Mouse (Mus musculus) hindbrain, embryonic 14.5 days (tissue): ENCODE measurements around the gene Ndufv3. TPM values are rescaled to one million over a fixed set of nuclear protein-coding genes. Genes with fewer than 3 reads are reported as not detected.
A peak's percentile ranks its signal among the peaks of the same experiment; 100 is the strongest.
"Not testable (repeated sequence)": the region's sequence is repeated elsewhere in the genome, so short reads cannot be mapped to it uniquely, and the experiment has no call there.

ENCODE experiments used
- ATAC-seq: fragments of 200-750 bp; cut with Nextera tagmentation; 2 replicates; pipeline ENCODE4 v1.8.0; 2017; ENCODE audit warnings: moderate number of reproducible peaks, mild to moderate bottlenecking, moderate TSS enrichment, moderate library complexity; ENCODE audit not compliant: low FRiP score
- DNase-seq: peaks from one replicate; pipeline ENCODE4 v3.0.0-alpha.2; 2015; ENCODE audit warnings: low spot score
- H3K27ac ChIP-seq: fragments of 300-500 bp; sonication (generic); 2 replicates; pipeline ENCODE4 v1.5.1; 2014; ENCODE audit warnings: mild to moderate bottlenecking, moderate library complexity
- H3K27me3 ChIP-seq: fragments of 300-500 bp; sonication (generic); 2 replicates; pipeline ENCODE4 v1.6.1; 2014; ENCODE audit warnings: mild to moderate bottlenecking, low read length, mixed read lengths; ENCODE audit not compliant: control insufficient read depth, insufficient read depth
- H3K36me3 ChIP-seq: fragments of 300-500 bp; sonication (generic); replicated peaks from 2 replicates; pipeline ENCODE4 v1.6.1; 2014; ENCODE audit not compliant: control insufficient read depth, insufficient read depth
- H3K4me1 ChIP-seq: fragments of 300-500 bp; sonication (generic); replicated peaks from 2 replicates; pipeline ENCODE4 v1.6.1; 2014; ENCODE audit warnings: antibody characterized with exemption, low read length, mixed read lengths; ENCODE audit not compliant: control insufficient read depth, insufficient read depth
- H3K4me2 ChIP-seq: fragments of 300-500 bp; sonication (generic); replicated peaks from 2 replicates; pipeline ENCODE4 v1.6.1; 2014; ENCODE audit warnings: mild to moderate bottlenecking, moderate library complexity
- H3K4me3 ChIP-seq: fragments of 300-500 bp; sonication (generic); replicated peaks from 2 replicates; pipeline ENCODE4 v1.5.1; 2014; ENCODE audit warnings: mild to moderate bottlenecking, low read length
- H3K9ac ChIP-seq: fragments of 300-500 bp; sonication (generic); 2 replicates; pipeline ENCODE4 v1.6.1; 2014
- H3K9me3 ChIP-seq: fragments of 300-500 bp; sonication (generic); 2 replicates; pipeline ENCODE4 v1.6.1; 2016; ENCODE audit warnings: low read length; ENCODE audit not compliant: control insufficient read depth
- WGBS: fragments of 180-500 bp; shearing (Covaris S2); extraction: QIAGEN DNeasy Blood & Tissue Kit; methylation state at CpG from one replicate; pipeline ENCODE4 v1.1.7; 2014; 5-methylcytosine and 5-hydroxymethylcytosine counted together
- polyA plus RNA-seq: library from polyadenylated mRNA; unstranded; fragments of >200 nt; fragmentation: Nextera tagmentation; extraction: Ambion mirVana; gene quantifications from 2 replicates; pipeline ENCODE4 v1.2.1, GENCODE M21; 2014

Ndufv3 gene
- polyA plus RNA-seq, 1 experiment from 2014 or later = 514 TPM

DNA sequence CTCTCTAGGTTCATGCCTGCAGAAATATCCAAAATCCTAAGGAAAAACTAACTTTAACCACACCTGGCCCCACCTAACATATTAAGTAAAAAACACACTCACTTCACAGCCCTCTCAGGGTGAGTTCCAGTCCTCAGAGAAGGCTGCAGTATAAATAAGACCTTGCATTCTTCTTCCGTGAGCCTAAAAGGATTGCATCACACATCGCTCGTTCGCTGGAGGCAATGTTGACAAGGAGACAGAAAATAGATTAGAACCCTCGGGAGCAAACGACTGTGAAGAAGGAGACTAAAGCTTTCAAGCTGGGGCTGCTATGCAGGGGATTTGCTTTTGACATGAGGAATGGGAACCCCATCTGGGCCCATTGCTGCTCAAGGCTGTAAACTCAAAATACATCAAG lies 23.7 kb downstream of the Ndufv3 start:
- no peaks in the 10 kb centered on the region for H3K9me3 ChIP-seq
- DNase-seq (no peak), ATAC-seq (no peak)
- 0 out of 2 replicates have a peak, but pooled peaks cover 4% of the 10 kb centered on the region for H3K4me1 ChIP-seq
- 15% methylated on average over 6 of the region's 6 CpGs for WGBS
- 0 out of 2 replicates have a peak overlapping the region, but pooled peaks have one; percentile 16 for H3K27ac ChIP-seq
- H3K4me2 ChIP-seq = no peak overlapping the region
- H3K36me3 ChIP-seq = no peaks in the 10 kb centered on the region
- no peak overlapping the region for H3K4me3 ChIP-seq
- H3K27me3 ChIP-seq = no peaks in the 10 kb centered on the region
- no peak overlapping the region for H3K9ac ChIP-seq

DNA sequence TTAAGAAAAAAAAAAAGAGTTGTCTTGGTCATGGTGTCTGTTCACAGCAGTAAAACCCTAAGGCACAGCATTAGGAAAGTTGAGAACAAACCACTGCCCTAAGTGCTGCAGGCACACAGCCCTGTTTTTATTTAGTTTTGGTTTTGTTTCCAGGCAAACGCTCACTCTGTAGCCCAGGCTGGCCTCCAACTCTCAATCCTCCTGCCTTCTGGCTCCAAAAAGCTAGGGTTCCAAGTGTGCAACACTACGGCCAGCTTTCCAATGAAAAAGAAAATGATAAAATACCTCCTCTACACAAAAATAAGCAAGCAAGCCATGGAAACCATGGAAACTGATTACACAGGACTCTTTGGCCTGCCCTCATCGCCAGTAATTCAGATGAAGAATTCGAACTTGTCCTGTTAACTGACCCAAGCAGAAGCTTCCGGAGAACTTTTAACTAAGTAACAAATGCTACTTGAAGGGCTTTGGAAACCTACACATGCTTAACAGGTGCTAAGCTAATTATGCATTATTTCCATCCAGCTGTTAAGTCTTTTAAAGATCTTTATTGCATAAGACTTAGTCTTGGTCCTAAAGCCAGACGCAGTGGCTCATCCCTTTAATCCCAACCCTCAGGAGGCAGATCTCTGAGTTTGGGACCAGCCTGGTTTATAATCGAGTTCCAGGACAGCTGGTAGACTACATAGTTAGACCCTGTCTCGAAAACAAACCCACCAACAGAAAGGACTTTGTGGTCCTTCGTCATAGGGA lies 26.7 kb downstream of the Ndufv3 start:
- H3K27ac ChIP-seq = no peak overlapping the region
- DNase-seq (no peak), ATAC-seq (no peak)
- H3K9ac ChIP-seq = no peak overlapping the region
- no peaks in the 10 kb centered on the region for H3K9me3 ChIP-seq
- H3K4me2 ChIP-seq = no peak overlapping the region
- 91% methylated on average over 9 of the region's 9 CpGs for WGBS
- H3K27me3 ChIP-seq = no peaks in the 10 kb centered on the region
- H3K4me3 ChIP-seq = no peak overlapping the region
- H3K36me3 ChIP-seq = no peaks in the 10 kb centered on the region
- 0 out of 2 replicates have a peak, but pooled peaks cover 4% of the 10 kb centered on the region for H3K4me1 ChIP-seq

DNA sequence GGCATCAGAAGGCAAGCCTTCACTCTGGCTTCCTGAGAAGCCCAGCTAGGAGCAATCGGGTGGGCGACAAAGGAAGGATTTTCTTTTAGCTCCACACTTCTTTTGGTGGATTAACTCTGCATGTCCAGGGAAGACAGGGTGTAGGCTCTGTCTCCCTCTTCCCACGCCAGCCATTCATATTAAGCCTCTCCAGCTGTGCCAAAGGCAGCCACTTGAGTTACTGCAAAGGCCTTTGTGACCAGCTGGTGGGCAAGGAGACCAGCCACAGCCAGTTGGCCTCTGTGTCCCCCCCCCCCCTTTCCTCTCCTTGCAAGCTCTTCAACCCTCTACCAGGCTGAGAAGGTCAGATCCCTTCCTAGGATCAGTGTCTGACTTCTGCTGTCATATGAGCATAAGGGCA lies 28.1 kb downstream of the Ndufv3 start:
- no peak overlapping the region for H3K4me3 ChIP-seq
- H3K4me1 ChIP-seq = no peaks in the 10 kb centered on the region
- H3K4me2 ChIP-seq = no peak overlapping the region
- DNase-seq (no peak), ATAC-seq (no peak)
- H3K36me3 ChIP-seq = no peaks in the 10 kb centered on the region
- 71% methylated on average over 3 of the region's 3 CpGs for WGBS
- no peaks in the 10 kb centered on the region for H3K27me3 ChIP-seq
- H3K9me3 ChIP-seq = no peaks in the 10 kb centered on the region
- no peak overlapping the region for H3K9ac ChIP-seq
- H3K27ac ChIP-seq = no peak overlapping the region

DNA sequence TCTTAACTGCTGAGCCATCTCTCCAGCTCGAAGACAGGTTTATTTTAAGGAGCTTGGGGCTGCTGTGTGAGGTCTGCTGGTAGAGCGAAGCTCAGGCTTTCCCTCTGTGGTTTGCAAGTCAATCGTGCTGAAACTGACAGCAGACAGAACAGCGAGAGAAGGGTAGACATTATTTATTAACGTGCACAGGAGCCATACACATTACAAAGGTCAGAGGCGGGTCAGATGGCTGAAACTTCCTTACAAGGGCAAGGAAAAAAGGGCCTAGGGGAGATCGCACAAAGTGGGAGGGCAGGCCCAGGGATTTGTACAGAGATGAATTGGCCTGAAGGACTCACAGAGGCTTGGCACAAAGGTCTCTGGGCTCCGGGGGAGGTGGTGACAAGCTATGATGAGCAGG lies 29.5 kb downstream of the Ndufv3 start:
- H3K27ac ChIP-seq = no peak overlapping the region
- no peaks in the 10 kb centered on the region for H3K27me3 ChIP-seq
- H3K36me3 ChIP-seq = no peaks in the 10 kb centered on the region
- WGBS = 53% methylated on average over 8 of the region's 8 CpGs
- no peaks in the 10 kb centered on the region for H3K4me1 ChIP-seq
- H3K9ac ChIP-seq = no peak overlapping the region
- H3K4me2 ChIP-seq = no peak overlapping the region
- no peak overlapping the region for H3K4me3 ChIP-seq
- no peak for DNase-seq
- no peak for ATAC-seq
- no peaks in the 10 kb centered on the region for H3K9me3 ChIP-seq

DNA sequence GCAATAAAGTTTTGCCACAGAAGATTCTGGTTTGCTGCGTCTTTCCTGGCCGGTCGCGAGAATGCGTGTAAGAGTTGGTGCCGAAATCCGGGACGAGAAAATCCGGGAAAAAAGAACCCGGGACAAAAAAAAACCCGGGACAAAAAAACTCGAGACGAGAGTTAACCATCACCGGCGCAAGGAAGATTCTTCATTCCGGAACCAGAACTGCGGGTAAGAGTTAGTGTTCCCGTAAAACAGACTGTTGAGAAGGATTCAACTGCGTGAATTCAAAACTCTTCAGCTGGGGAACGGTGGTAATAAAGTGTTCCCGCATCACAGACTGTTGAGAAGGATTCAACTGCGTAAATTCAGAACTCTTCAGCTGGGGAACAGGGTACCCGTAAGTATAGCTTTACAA lies 32.7 kb downstream of the Ndufv3 start:
- H3K27me3 ChIP-seq, H3K4me2 ChIP-seq, H3K4me1 ChIP-seq, DNase-seq, H3K36me3 ChIP-seq, ATAC-seq, H3K9me3 ChIP-seq, H3K4me3 ChIP-seq, H3K27ac ChIP-seq, H3K9ac ChIP-seq: not testable (repeated sequence)
- 95% methylated on average over 23 of the region's 23 CpGs for WGBS

DNA sequence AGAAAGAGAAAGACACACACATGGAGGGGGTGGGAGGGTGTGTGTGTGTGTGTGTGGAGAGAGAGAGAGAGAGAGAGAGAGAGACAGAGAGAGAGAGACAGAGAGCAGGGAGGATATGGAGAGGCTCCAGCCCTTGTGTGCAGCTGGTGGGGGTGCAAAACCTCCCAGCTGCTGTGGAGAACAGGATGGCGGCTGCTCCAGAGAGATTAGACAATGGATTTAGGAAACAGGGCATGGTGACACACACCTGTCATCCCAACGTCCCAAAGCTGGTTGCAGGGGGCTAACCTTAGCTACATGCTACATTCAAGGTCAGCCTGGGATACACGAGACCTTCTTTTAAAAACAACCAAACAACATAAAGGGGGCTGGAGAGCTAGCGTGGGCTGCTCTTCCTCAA lies 36.3 kb downstream of the Ndufv3 start:
- Histone ChIP-seq H3K27me3 (no peaks in the 10 kb centered on the region), H3K27ac (no peak overlapping the region), H3K36me3 (no peaks in the 10 kb centered on the region), H3K9me3 (no peaks in the 10 kb centered on the region), H3K9ac (no peak overlapping the region), H3K4me3 (no peak overlapping the region), H3K4me2 (no peak overlapping the region), H3K4me1 (peaks cover 13% of the 10 kb centered on the region)
- ATAC-seq = no peak
- WGBS = 80% methylated on average over 4 of the region's 4 CpGs
- DNase-seq = no peak

DNA sequence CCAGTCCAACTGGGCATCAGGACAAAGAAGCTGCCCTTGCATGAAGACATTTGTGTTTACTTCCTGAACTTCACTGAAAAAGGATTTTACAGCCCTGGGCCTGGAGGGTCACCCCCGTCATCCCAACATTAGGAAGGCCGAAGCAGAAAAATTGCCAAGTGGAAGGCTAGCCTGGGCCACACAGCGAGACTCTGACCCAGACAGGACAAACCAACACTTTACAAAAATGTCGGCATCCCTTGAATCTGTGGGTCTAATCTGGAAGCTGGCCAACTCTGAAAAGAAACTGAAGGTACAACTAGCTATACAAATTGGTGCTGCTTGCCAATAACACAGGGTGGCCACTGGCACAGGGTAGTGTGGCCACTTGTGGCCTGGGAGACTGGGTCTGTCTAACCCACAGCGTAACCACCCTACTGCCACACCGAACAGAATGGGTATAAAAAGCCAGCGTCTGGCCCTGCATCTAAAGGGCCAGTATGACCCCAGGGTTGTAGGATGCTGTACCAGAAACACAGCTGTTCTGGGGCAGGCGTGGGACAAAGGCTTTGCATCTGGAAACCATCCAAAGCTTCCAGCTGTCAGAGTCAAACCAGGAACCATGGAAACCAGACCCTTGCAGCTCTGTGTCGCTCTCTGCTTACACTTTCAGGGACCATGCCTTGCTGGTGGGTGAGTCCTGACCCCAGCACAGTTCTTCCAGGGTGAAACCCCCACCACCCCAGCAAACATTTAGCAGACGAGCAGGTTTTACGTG lies 37.4 kb downstream of the Ndufv3 start:
- peak overlapping the region; percentile 70 for H3K27ac ChIP-seq
- peaks cover 13% of the 10 kb centered on the region for H3K4me1 ChIP-seq
- WGBS = 56% methylated on average over 11 of the region's 11 CpGs
- H3K36me3 ChIP-seq = no peaks in the 10 kb centered on the region
- H3K27me3 ChIP-seq = no peaks in the 10 kb centered on the region
- no peak overlapping the region for H3K4me3 ChIP-seq
- ATAC-seq (peak; percentile 43; the same call in 1 of the 2 replicates), DNase-seq (peak; percentile 73)
- H3K9ac ChIP-seq = no peak overlapping the region
- no peak overlapping the region; the same call in 1 of the 2 replicates for H3K4me2 ChIP-seq
- H3K9me3 ChIP-seq = no peaks in the 10 kb centered on the region

DNA sequence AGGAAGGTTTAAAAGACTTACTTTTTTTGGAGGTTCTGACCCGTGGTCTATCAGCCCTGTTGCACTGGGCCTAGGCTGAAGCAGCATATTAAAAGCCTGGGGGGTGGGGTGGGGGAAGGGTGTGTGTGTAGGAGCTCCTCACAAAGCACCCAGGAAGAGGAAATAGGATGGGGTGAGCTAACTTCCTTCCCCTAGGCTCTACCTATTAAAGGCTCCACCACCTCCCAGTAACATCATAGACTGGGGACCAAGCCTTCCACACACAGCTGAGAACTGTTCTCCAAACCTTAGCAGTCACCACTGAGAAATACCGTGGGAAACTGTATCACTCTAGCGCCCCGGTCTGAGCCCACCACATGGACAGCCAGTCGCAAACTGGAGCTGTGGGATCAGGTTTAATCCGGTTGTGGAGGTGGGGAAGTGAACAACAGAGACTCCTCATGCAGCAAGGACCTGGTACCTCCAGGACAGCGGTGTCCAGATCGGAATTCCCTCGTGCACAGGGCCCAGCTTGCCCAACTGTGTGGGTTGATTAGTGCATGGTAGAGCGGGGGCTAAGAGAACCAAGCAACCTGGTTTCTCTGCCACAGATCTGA lies 38.1 kb downstream of the Ndufv3 start:
- ATAC-seq = no peak
- no peak overlapping the region for H3K9ac ChIP-seq
- WGBS = 84% methylated on average over 10 of the region's 10 CpGs

DNA sequence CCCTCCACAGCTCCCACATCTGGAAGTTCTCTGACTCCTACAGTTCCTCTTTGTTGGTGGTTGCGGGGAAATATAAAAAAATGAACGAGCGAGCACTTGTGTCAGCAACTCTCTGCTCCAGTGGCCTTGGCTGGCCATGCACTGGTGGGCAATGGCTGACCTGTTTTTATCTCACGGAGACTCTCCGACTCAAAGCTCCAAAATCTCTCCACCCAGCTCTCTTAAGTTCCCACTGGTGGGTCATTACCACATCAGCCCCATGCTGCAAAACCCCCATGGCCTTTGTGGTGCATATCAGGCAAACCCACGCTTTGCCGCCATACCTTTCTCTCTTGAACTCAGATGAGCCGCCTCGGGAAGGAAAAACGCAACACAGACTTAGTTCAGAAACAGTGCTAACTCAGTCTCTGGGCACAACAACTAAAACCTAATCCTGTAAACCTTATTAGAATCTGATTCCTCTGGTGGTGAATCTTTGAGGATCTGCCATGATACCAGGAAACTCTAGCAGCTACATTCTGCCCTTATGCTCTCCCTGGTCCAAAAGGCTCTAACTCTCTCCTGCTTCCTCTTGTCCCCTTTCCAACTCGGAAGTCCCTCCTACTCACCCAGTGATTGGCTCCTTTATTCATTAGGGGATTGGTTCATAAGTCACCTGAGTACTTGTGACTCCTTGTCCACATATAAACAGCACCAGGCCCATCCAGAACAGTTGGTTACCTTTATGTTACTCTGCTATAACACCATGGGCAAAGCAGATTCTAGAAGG lies 39.3 kb downstream of the Ndufv3 start:
- H3K4me1 ChIP-seq = peaks cover 20% of the 10 kb centered on the region
- no peak overlapping the region for H3K4me2 ChIP-seq
- no peaks in the 10 kb centered on the region for H3K36me3 ChIP-seq
- no peak overlapping the region for H3K9ac ChIP-seq
- no peaks in the 10 kb centered on the region for H3K9me3 ChIP-seq
- no peak overlapping the region for H3K27ac ChIP-seq
- no peak overlapping the region for H3K4me3 ChIP-seq
- no peak for ATAC-seq
- no peaks in the 10 kb centered on the region for H3K27me3 ChIP-seq
- no peak for DNase-seq
- 90% methylated on average over 11 of the region's 11 CpGs for WGBS

More for the DNA sequence above, 38.1 kb downstream of the Ndufv3 start:
- Histone ChIP-seq H3K27me3 (no peaks in the 10 kb centered on the region), H3K4me1 (peaks cover 13% of the 10 kb centered on the region), H3K4me3 (no peak overlapping the region), H3K27ac (peak overlapping the region; percentile 70), H3K9me3 (no peaks in the 10 kb centered on the region), H3K36me3 (no peaks in the 10 kb centered on the region), H3K4me2 (no peak overlapping the region; the same call in 1 of the 2 replicates)
- DNase-seq = no peak
